Mouse (Mus musculus) ES-Bruce4 (cell line): ENCODE measurements around the gene Ugt1a10.

ENCODE experiments used
- CTCF ChIP-seq: IDR thresholded peaks from one replicate; pipeline ENCODE4 v1.8.1; 2011; ENCODE audit warnings: low read depth, low read length
- EP300 ChIP-seq: IDR thresholded peaks from 2 replicates; pipeline ENCODE4 v1.6.1; 2011; ENCODE audit warnings: low read depth, low read length; ENCODE audit not compliant: insufficient read depth
- POLR2A ChIP-seq: IDR thresholded peaks from one replicate; pipeline ENCODE4 v1.8.1; 2011; ENCODE audit warnings: low read length; ENCODE audit not compliant: insufficient read depth

GRCm38 (mm10) chr1:88165711-88166110, 110.5 kb downstream of the Ugt1a10 start, which contains the start of gene Ugt1a5:
- no peak for TF ChIP-seq POLR2A
- no peak for TF ChIP-seq CTCF
- no peak for TF ChIP-seq EP300
